ENCODE assay signal across 8 mouse cellular contexts in the genomic region with DNA sequence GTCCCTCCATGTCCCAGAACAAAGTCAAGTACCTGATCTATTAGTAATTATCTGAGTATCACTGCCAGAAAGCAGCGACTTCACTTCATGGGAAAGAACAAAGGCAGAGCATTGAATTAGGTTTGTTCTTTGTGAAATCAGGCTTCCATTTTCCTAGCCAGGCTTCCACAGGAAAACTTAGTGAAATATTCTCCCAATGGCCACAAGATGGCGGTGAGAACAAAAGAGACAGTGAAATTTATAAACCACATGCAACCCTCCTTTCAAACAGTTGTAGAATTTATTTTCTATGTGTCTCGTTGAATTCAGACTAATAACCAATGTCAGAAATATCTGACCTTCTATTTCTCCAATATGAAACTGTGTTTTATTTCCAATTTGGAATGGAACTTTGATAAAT. TPM values are rescaled to one million over a fixed set of nuclear protein-coding genes. Genes with fewer than 3 reads are reported as not detected.
A peak's percentile ranks its signal among the peaks of the same experiment; 100 is the strongest.
DNase-seq lines count a peak whose midpoint lies in the region; TF ChIP-seq lines count a peak whose summit lies in the region.

No protein-coding gene starts in this region.

- peak; percentile 83 for TF ChIP-seq CTCF in gastrocnemius, adult 2 months (IDR thresholded peaks at IDR 0.05)

- H3K4me3 ChIP-seq in gastrocnemius, adult 2 months = no peak overlapping the region

- DNase-seq in gastrocnemius, adult 2 months = peak; percentile 18
- no peak for DNase-seq in gastrocnemius, postnatal 10 days
- peak; percentile 34 to 37 for DNase-seq in B cell, adult 2 months
- peak; percentile 3 for DNase-seq in adrenal gland, postnatal 25 days
- DNase-seq in forelimb bud, embryonic 11.5 days (ENCODE audit: low read depth, low spot score) = peak; percentile 59
- peak; percentile 49 to 61 for DNase-seq in kidney, postnatal 36 days
- DNase-seq in mesoderm, embryonic 11.5 days (ENCODE audit: low read depth, low spot score) = peak; percentile 49
- peak; percentile 29 for DNase-seq in telencephalon, adult 2 months (ENCODE audit: low read depth, low spot score)

- no peak overlapping the region for H3K27ac ChIP-seq in gastrocnemius, adult 2 months

- intact Hi-C loops in gastrocnemius, adult 2 months (cut with DNase I) = loop anchor here (1.0 to 10.0 kb wide), 3 partner anchors 179 to 339 kb away; no protein-coding TSS in a partner anchor

RNA-seq across cellular contexts. Expression of a gene that starts 42.2 kb away (rescaled TPM):
- total RNA-seq in gastrocnemius, adult 2 months (2021) = 1 to 10 TPM; 3.1 to 4.1 TPM
- 10 to 100 TPM; 21.2 to 32.0 TPM for total RNA-seq in gastrocnemius, postnatal 10 days (2021)
- total RNA-seq in adrenal gland, postnatal 25 days (2021) = 33.5 and 52.2 TPM in 2 replicates
